Mouse (Mus musculus) activated CD4-positive, CD25-positive, alpha-beta regulatory T cell (primary cell): ENCODE measurements around the gene Vmn2r11. TPM values are rescaled to one million over a fixed set of nuclear protein-coding genes. Genes with fewer than 3 reads are reported as not detected.

Experiments
- polyA plus RNA-seq, 2 experiments: library from polyadenylated mRNA; unstranded; fragments of 100-300 nt; shearing (Covaris generic); gene quantifications; one replicate each; pipeline ENCODE4 v1.2.1; 2017

Gene Vmn2r11
- under 1 TPM; 0.07 to 0.14 TPM for polyA plus RNA-seq

GRCm38 (mm10) chr5:109059469-109059868 is at the start of gene Vmn2r11:
Gene Vmn2r11, minus strand, starts transcription at chr5:109059569.

DNA sequence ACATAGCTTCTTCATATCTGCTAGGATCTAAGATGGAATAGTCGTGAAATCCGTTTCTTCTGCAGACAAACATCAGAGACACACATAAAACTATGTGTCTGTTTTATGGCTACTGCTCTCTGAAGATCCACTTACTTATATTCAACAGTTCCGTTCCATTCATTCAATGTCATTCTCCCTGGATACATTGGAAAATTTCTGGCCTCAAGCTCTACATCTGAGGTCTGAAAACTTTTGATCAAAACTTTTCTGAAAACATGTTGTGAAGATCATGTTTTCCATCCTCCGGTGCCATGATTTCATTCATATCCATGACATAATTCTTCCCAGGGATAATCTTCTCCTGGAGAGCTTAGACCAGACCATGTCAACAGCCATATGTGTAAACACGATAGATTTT is 38.5 kb upstream of the Vmn2r11 start, which contains the start of gene Vmn2r12:
Gene Vmn2r12, minus strand, starts transcription at position 101 of the 400 bp plus-strand sequence.

DNA sequence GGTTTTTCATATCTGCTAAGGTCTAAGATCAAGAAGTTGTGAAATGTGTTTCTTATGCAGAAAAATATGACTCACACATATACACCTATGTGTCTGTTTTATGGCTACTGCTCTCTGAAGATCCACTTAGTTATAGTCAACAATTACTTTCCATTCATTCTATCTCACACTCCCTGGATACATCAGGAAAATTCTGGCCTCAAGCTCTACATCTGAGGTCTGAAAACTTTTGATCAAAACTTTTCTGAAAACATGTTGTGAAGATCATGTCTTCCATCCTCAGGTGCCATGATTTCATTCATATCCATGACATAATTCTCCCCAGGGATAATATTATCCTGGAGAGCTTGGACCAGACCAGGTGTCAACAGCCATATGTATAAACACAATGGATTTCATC is 52.9 kb downstream of the Vmn2r11 start, which contains the start of gene Vmn2r10:
Gene Vmn2r10, minus strand, starts transcription at position 101 of the 400 bp plus-strand sequence.

Other genes with a start within 250 kb of the Vmn2r11 start
- gene Vmn2r9, start 207.0 kb downstream of the Vmn2r11 start, polyA plus RNA-seq = under 1 TPM in 1 of 2 experiments, not detected in 1; 0.05 TPM
- under 1 TPM in 1 of 2 experiments, not detected in 1; 0.18 TPM for gene Vmn2r10, start 53.0 kb downstream of the Vmn2r11 start, polyA plus RNA-seq
- gene Vmn2r12, start 38.4 kb upstream of the Vmn2r11 start, polyA plus RNA-seq = not detected
- gene Vmn2r13, start 132.6 kb upstream of the Vmn2r11 start, polyA plus RNA-seq = not detected
- gene Vmn2r14, start 165.1 kb upstream of the Vmn2r11 start, polyA plus RNA-seq = under 1 TPM in 1 of 2 experiments, not detected in 1; 0.02 TPM
- gene Vmn2r15, start 238.1 kb upstream of the Vmn2r11 start, polyA plus RNA-seq = not detected